Mouse (Mus musculus): Measurements from ENCODE around the gene Col27a1.
A peak's percentile ranks its signal among the peaks of the same experiment; 100 is the strongest.
"Not testable (repeated sequence)": the region's sequence is repeated elsewhere in the genome, so short reads cannot be mapped to it uniquely, and the experiment has no call there.

Gene Col27a1

GRCm38 (mm10) chr4:63291075-63291474, 77.3 kb downstream of the Col27a1 start:
- DNase-seq (ENCODE audit: low read depth, low spot score) = no peak

GRCm38 (mm10) chr4:63291658-63292057, 77.9 kb downstream of the Col27a1 start:
- no peak for DNase-seq (ENCODE audit: low read depth, low spot score)
- Histone ChIP-seq H3K27me3 (ENCODE audit: control insufficient read depth, insufficient read depth, low read length, poor library complexity, severe bottlenecking) (no peaks in the 10 kb centered on the region), H3K36me3 (ENCODE audit: control insufficient read depth, insufficient read depth, low read length, poor library complexity, severe bottlenecking) (no peaks in the 10 kb centered on the region)

More at GRCm38 (mm10) chr4:63291075-63291474, 77.3 kb downstream of the Col27a1 start:
- no peaks in the 10 kb centered on the region for H3K27me3 ChIP-seq (ENCODE audit: control insufficient read depth, insufficient read depth, low read length, poor library complexity, severe bottlenecking)
- H3K36me3 ChIP-seq (ENCODE audit: control insufficient read depth, insufficient read depth, low read length, poor library complexity, severe bottlenecking) = no peaks in the 10 kb centered on the region

GRCm38 (mm10) chr4:63295641-63296040, 81.8 kb downstream of the Col27a1 start:
- Histone ChIP-seq H3K27me3 (ENCODE audit: control insufficient read depth, insufficient read depth, low read length, poor library complexity, severe bottlenecking) (no peaks in the 10 kb centered on the region), H3K36me3 (ENCODE audit: control insufficient read depth, insufficient read depth, low read length, poor library complexity, severe bottlenecking) (no peaks in the 10 kb centered on the region)
- DNase-seq (ENCODE audit: low read depth, low spot score) = no peak

GRCm38 (mm10) chr4:63296263-63296662, 82.5 kb downstream of the Col27a1 start:
- DNase-seq (ENCODE audit: low read depth, low spot score) = no peak
- H3K36me3 ChIP-seq (ENCODE audit: control insufficient read depth, insufficient read depth, low read length, poor library complexity, severe bottlenecking) = no peaks in the 10 kb centered on the region
- no peaks in the 10 kb centered on the region for H3K27me3 ChIP-seq (ENCODE audit: control insufficient read depth, insufficient read depth, low read length, poor library complexity, severe bottlenecking)

- Histone ChIP-seq H3K36me3 (ENCODE audit: control insufficient read depth, insufficient read depth, low read length, poor library complexity, severe bottlenecking) (no peaks in the 10 kb centered on the region), H3K27me3 (ENCODE audit: control insufficient read depth, insufficient read depth, low read length, poor library complexity, severe bottlenecking) (no peaks in the 10 kb centered on the region)
- DNase-seq (ENCODE audit: low read depth, low spot score) = no peak
Measured at GRCm38 (mm10) chr4:63296876-63297275, 83.1 kb downstream of the Col27a1 start.

- no peak for DNase-seq (ENCODE audit: low read depth, low spot score)
- Histone ChIP-seq H3K27me3 (ENCODE audit: control insufficient read depth, insufficient read depth, low read length, poor library complexity, severe bottlenecking) (no peaks in the 10 kb centered on the region), H3K36me3 (ENCODE audit: control insufficient read depth, insufficient read depth, low read length, poor library complexity, severe bottlenecking) (no peaks in the 10 kb centered on the region)
Measured at GRCm38 (mm10) chr4:63298191-63298590, 84.4 kb downstream of the Col27a1 start.

GRCm38 (mm10) chr4:63302641-63303040, 88.8 kb downstream of the Col27a1 start:
- no peak for DNase-seq (ENCODE audit: low read depth, low spot score)
- Histone ChIP-seq H3K36me3 (ENCODE audit: control insufficient read depth, insufficient read depth, low read length, poor library complexity, severe bottlenecking) (no peaks in the 10 kb centered on the region), H3K27me3 (ENCODE audit: control insufficient read depth, insufficient read depth, low read length, poor library complexity, severe bottlenecking) (no peaks in the 10 kb centered on the region)

GRCm38 (mm10) chr4:63307175-63308062, 93.6 kb downstream of the Col27a1 start:
- no peaks in the 10 kb centered on the region for H3K27me3 ChIP-seq (ENCODE audit: control insufficient read depth, insufficient read depth, low read length, poor library complexity, severe bottlenecking)
- peak; percentile 85 for DNase-seq (ENCODE audit: low read depth, low spot score)
- H3K36me3 ChIP-seq (ENCODE audit: control insufficient read depth, insufficient read depth, low read length, poor library complexity, severe bottlenecking) = no peaks in the 10 kb centered on the region

- no peak for DNase-seq (ENCODE audit: low read depth, low spot score)
- no peaks in the 10 kb centered on the region for H3K27me3 ChIP-seq (ENCODE audit: control insufficient read depth, insufficient read depth, low read length, poor library complexity, severe bottlenecking)
- H3K36me3 ChIP-seq (ENCODE audit: control insufficient read depth, insufficient read depth, low read length, poor library complexity, severe bottlenecking) = no peaks in the 10 kb centered on the region
Measured at GRCm38 (mm10) chr4:63308316-63308715, 94.5 kb downstream of the Col27a1 start.

- DNase-seq (ENCODE audit: low read depth, low spot score) = no peak
- Histone ChIP-seq H3K27me3 (ENCODE audit: control insufficient read depth, insufficient read depth, low read length, poor library complexity, severe bottlenecking) (no peaks in the 10 kb centered on the region), H3K36me3 (ENCODE audit: control insufficient read depth, insufficient read depth, low read length, poor library complexity, severe bottlenecking) (no peaks in the 10 kb centered on the region)
Measured at GRCm38 (mm10) chr4:63310247-63310855, 96.5 kb downstream of the Col27a1 start.

- no peaks in the 10 kb centered on the region for H3K27me3 ChIP-seq (ENCODE audit: control insufficient read depth, insufficient read depth, low read length, poor library complexity, severe bottlenecking)
- DNase-seq (ENCODE audit: low read depth, low spot score) = no peak
- no peaks in the 10 kb centered on the region for H3K36me3 ChIP-seq (ENCODE audit: control insufficient read depth, insufficient read depth, low read length, poor library complexity, severe bottlenecking)
Measured at GRCm38 (mm10) chr4:63311426-63311825, 97.6 kb downstream of the Col27a1 start.

GRCm38 (mm10) chr4:63314063-63314462, 100.3 kb downstream of the Col27a1 start:
- H3K27me3 ChIP-seq (ENCODE audit: control insufficient read depth, insufficient read depth, low read length, poor library complexity, severe bottlenecking) = no peaks in the 10 kb centered on the region
- no peak for DNase-seq (ENCODE audit: low read depth, low spot score)
- no peaks in the 10 kb centered on the region for H3K36me3 ChIP-seq (ENCODE audit: control insufficient read depth, insufficient read depth, low read length, poor library complexity, severe bottlenecking)

- no peak for DNase-seq (ENCODE audit: low read depth, low spot score)
Measured at GRCm38 (mm10) chr4:63316076-63316746, 102.4 kb downstream of the Col27a1 start.

GRCm38 (mm10) chr4:63319566-63319965, 105.8 kb downstream of the Col27a1 start:
- peak; percentile 59 for DNase-seq (ENCODE audit: low read depth, low spot score)
- not testable (repeated sequence) for H3K36me3 ChIP-seq (ENCODE audit: control insufficient read depth, insufficient read depth, low read length, poor library complexity, severe bottlenecking); H3K27me3 ChIP-seq (ENCODE audit: control insufficient read depth, insufficient read depth, low read length, poor library complexity, severe bottlenecking)

More at GRCm38 (mm10) chr4:63316076-63316746, 102.4 kb downstream of the Col27a1 start:
- Histone ChIP-seq H3K27me3 (ENCODE audit: control insufficient read depth, insufficient read depth, low read length, poor library complexity, severe bottlenecking) (no peaks in the 10 kb centered on the region), H3K36me3 (ENCODE audit: control insufficient read depth, insufficient read depth, low read length, poor library complexity, severe bottlenecking) (no peaks in the 10 kb centered on the region)

GRCm38 (mm10) chr4:63323275-63323815, 109.5 kb downstream of the Col27a1 start:
- Histone ChIP-seq H3K27me3 (ENCODE audit: control insufficient read depth, insufficient read depth, low read length, poor library complexity, severe bottlenecking) (no peaks in the 10 kb centered on the region), H3K36me3 (ENCODE audit: control insufficient read depth, insufficient read depth, low read length, poor library complexity, severe bottlenecking) (no peaks in the 10 kb centered on the region)
- DNase-seq (ENCODE audit: low read depth, low spot score) = no peak
